Mouse (Mus musculus): Measurements from ENCODE around the gene Hkdc1. TPM values are rescaled to one million over a fixed set of nuclear protein-coding genes. Genes with fewer than 3 reads are reported as not detected.

Gene Hkdc1
- polyA plus RNA-seq, 1 experiment from 2014 or later, result not detected

DNA sequence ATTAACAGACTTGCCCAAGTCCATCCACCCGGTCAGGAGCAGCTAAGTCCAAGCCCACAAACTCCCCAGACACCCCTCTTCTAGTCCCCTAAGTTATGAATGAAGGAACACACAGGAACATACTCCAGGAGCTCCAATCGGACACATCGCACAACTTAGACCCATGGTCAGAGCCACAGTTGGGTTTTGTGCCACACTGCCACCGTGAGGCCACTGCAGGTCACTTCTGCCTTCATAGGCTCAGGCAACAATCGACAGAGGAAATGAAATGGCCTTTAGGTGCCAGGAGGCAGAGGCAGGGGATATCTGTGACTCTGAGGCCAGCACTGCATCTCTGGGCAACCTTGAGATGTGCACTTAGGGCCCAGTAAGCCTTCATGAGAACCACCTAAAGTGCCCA is 11.3 kb downstream of the Hkdc1 start:
- Histone ChIP-seq H3K27me3 (ENCODE audit: control insufficient read depth, insufficient read depth, low read length) (no peaks in the 10 kb centered on the region), H3K4me3 (ENCODE audit: low read depth, low read length) (no peak overlapping the region), H3K9me3 (ENCODE audit: control insufficient read depth, low read length) (no peaks in the 10 kb centered on the region), H3K9ac (ENCODE audit: low read length) (no peak overlapping the region), H3K4me1 (ENCODE audit: control insufficient read depth, insufficient read depth, low read length) (no peaks in the 10 kb centered on the region), H3K36me3 (ENCODE audit: control insufficient read depth, insufficient read depth, low read length) (no peaks in the 10 kb centered on the region), H3K27ac (ENCODE audit: low read depth, low read length) (no peak overlapping the region), H3K4me2 (ENCODE audit: low read depth) (no peak overlapping the region)
- 14% methylated on average over 5 of the region's 5 CpGs for WGBS
- ATAC-seq (ENCODE audit: insufficient read depth, low FRiP score, low TSS enrichment), result no peak
- peak; percentile 72 for DNase-seq (ENCODE audit: low spot score)

DNA sequence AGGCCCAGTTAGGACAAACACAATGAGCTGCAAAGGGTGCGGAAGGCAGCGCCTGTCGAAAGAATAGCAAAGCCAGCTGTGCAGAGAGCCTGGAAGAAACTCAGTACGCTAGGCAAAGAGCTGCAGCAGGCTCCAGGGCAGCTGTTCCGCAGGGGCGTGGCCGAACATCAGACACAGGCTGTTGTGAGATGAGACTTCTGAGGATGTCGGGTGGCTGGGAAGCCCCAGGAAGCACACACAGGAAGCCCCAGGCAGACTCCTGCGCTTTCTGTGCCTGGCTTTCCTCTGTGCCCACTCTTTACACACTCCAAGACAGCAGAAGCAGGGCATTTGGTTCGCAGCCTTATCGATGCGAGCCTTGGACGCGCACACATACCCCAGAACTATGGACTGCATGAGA is 17.4 kb downstream of the Hkdc1 start:
- DNase-seq (ENCODE audit: low spot score) (peak; percentile 38), ATAC-seq (ENCODE audit: insufficient read depth, low FRiP score, low TSS enrichment) (no peak)
- 39% methylated on average over 14 of the region's 14 CpGs for WGBS
- Histone ChIP-seq H3K27me3 (ENCODE audit: control insufficient read depth, insufficient read depth, low read length) (no peaks in the 10 kb centered on the region), H3K4me1 (ENCODE audit: control insufficient read depth, insufficient read depth, low read length) (no peaks in the 10 kb centered on the region), H3K27ac (ENCODE audit: low read depth, low read length) (no peak overlapping the region), H3K9me3 (ENCODE audit: control insufficient read depth, low read length) (no peaks in the 10 kb centered on the region), H3K36me3 (ENCODE audit: control insufficient read depth, insufficient read depth, low read length) (no peaks in the 10 kb centered on the region), H3K4me2 (ENCODE audit: low read depth) (peak overlapping the region; percentile 13), H3K9ac (ENCODE audit: low read length) (no peak overlapping the region), H3K4me3 (ENCODE audit: low read depth, low read length) (no peak overlapping the region)

DNA sequence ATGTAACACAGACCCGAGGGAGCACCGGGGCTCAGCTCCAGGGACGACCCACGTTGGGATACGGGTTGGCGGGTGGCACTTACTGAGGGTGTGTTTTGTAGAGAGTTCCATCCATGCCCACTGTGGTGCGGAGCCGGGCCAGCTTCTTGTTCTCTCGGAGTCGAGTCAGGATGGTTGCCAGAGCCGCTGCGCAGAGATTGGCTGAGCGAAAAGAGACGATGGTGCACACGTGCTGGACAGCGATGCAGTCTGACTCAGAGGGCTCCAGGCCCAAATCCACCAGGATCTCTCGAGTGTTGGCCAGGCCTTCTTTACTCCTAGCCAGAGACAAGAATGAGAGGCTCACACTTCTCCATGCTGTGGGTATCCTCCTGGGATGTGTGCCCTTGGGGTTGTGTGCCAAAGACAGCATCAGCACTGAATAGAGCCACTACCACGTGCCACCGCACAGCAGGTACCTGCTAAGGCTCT is 20.6 kb downstream of the Hkdc1 start:
- H3K4me3 ChIP-seq (ENCODE audit: low read depth, low read length), result no peak overlapping the region
- H3K4me2 ChIP-seq (ENCODE audit: low read depth), result no peak overlapping the region
- 82% methylated on average over 19 of the region's 19 CpGs for WGBS
- H3K9me3 ChIP-seq (ENCODE audit: control insufficient read depth, low read length), result no peaks in the 10 kb centered on the region
- DNase-seq (ENCODE audit: low spot score), result no peak
- no peaks in the 10 kb centered on the region for H3K27me3 ChIP-seq (ENCODE audit: control insufficient read depth, insufficient read depth, low read length)
- no peak overlapping the region for H3K9ac ChIP-seq (ENCODE audit: low read length)
- H3K27ac ChIP-seq (ENCODE audit: low read depth, low read length), result no peak overlapping the region
- no peaks in the 10 kb centered on the region for H3K4me1 ChIP-seq (ENCODE audit: control insufficient read depth, insufficient read depth, low read length)
- ATAC-seq (ENCODE audit: insufficient read depth, low FRiP score, low TSS enrichment), result no peak
- H3K36me3 ChIP-seq (ENCODE audit: control insufficient read depth, insufficient read depth, low read length), result no peaks in the 10 kb centered on the region

DNA sequence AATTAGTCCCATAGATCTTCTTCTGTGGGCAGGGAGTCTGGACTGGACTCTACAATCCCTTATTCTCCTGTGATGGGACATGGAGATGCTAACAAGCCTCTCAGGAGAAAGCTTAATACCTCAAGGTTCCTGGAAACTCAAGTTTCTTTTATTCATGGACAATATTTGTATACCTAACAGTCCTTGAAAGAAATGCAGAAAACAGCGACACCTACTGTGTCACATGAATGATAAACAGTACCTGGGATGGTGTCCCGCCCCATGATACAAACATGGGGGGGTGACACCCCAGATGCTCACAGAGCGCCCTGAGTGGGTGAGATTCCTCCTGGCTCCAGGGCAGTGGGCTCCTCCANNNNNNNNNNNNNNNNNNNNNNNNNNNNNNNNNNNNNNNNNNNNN is 39.3 kb downstream of the Hkdc1 start:
- ATAC-seq (ENCODE audit: insufficient read depth, low FRiP score, low TSS enrichment) (no peak), DNase-seq (ENCODE audit: low spot score) (no peak)
- Histone ChIP-seq H3K9me3 (ENCODE audit: control insufficient read depth, low read length) (no peaks in the 10 kb centered on the region), H3K4me3 (ENCODE audit: low read depth, low read length) (no peak overlapping the region), H3K36me3 (ENCODE audit: control insufficient read depth, insufficient read depth, low read length) (no peaks in the 10 kb centered on the region), H3K27me3 (ENCODE audit: control insufficient read depth, insufficient read depth, low read length) (no peaks in the 10 kb centered on the region), H3K27ac (ENCODE audit: low read depth, low read length) (no peak overlapping the region), H3K9ac (ENCODE audit: low read length) (no peak overlapping the region), H3K4me1 (ENCODE audit: control insufficient read depth, insufficient read depth, low read length) (no peaks in the 10 kb centered on the region), H3K4me2 (ENCODE audit: low read depth) (no peak overlapping the region)
- 83% methylated on average over 3 of the region's 3 CpGs for WGBS

DNA sequence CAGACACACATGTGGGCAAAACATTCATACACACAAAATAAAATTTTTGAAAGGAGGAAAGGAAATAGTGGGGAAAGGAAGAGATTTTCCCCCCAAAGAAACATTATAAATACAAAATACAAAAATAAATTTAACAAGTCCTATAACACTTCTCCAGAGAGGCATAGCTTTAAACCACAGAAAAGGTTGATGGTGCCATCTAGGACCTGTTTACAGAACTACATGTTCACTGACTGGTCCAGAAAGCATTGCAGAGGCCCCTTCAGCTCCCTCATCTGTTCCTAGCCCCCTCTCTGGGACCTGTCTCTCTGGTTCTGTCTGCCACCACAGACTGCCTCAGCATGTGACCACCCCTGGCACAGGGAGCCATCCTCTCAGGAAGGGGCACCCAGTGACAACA is 41.4 kb downstream of the Hkdc1 start:
- no peak overlapping the region for H3K27ac ChIP-seq (ENCODE audit: low read depth, low read length)
- H3K9ac ChIP-seq (ENCODE audit: low read length), result no peak overlapping the region
- H3K4me2 ChIP-seq (ENCODE audit: low read depth), result no peak overlapping the region
- no peaks in the 10 kb centered on the region for H3K27me3 ChIP-seq (ENCODE audit: control insufficient read depth, insufficient read depth, low read length)
- H3K36me3 ChIP-seq (ENCODE audit: control insufficient read depth, insufficient read depth, low read length), result no peaks in the 10 kb centered on the region
- H3K9me3 ChIP-seq (ENCODE audit: control insufficient read depth, low read length), result no peaks in the 10 kb centered on the region
- H3K4me3 ChIP-seq (ENCODE audit: low read depth, low read length), result no peak overlapping the region
- H3K4me1 ChIP-seq (ENCODE audit: control insufficient read depth, insufficient read depth, low read length), result no peaks in the 10 kb centered on the region
- no peak for ATAC-seq (ENCODE audit: insufficient read depth, low FRiP score, low TSS enrichment)
- no peak for DNase-seq (ENCODE audit: low spot score)

DNA sequence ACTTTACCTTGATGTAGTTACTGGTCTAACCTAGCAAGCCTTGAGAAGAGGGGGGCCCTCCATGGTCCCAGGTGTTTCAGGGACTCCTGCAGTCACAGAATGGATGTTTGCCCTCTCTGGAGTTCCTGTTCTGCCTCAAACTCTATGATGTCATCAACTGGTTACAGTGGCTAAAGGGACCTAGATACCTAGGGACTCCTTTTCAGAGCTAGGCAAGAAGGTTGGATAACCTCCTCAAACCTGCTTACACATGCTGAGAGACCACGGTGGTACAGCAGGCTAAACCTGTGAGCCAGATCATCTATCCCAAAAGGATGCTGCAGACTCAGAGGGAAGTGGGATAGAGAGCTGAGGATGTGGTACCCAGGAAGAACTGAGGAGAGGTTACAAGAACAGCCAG is 42.5 kb downstream of the Hkdc1 start, which contains the start of gene Hk1:
TSS of gene Hk1 (minus strand) at position 101 of the 400 bp plus-strand sequence.
- ATAC-seq (ENCODE audit: insufficient read depth, low FRiP score, low TSS enrichment) (no peak), DNase-seq (ENCODE audit: low spot score) (no peak)
- H3K27ac ChIP-seq (ENCODE audit: low read depth, low read length), result no peak within 1 kb of the TSS
- no peaks in the 10 kb centered on the region for H3K4me1 ChIP-seq (ENCODE audit: control insufficient read depth, insufficient read depth, low read length)
- H3K4me3 ChIP-seq (ENCODE audit: low read depth, low read length), result no peak within 1 kb of the TSS
- H3K9me3 ChIP-seq (ENCODE audit: control insufficient read depth, low read length), result no peaks in the 10 kb centered on the region
- H3K36me3 ChIP-seq (ENCODE audit: control insufficient read depth, insufficient read depth, low read length), result no peaks in the 10 kb centered on the region
- no peak within 1 kb of the TSS for H3K9ac ChIP-seq (ENCODE audit: low read length)
- WGBS, result 86% methylated on average over 1 of the region's 1 CpGs
- no peaks in the 10 kb centered on the region for H3K27me3 ChIP-seq (ENCODE audit: control insufficient read depth, insufficient read depth, low read length)
- no peak within 1 kb of the TSS for H3K4me2 ChIP-seq (ENCODE audit: low read depth)

DNA sequence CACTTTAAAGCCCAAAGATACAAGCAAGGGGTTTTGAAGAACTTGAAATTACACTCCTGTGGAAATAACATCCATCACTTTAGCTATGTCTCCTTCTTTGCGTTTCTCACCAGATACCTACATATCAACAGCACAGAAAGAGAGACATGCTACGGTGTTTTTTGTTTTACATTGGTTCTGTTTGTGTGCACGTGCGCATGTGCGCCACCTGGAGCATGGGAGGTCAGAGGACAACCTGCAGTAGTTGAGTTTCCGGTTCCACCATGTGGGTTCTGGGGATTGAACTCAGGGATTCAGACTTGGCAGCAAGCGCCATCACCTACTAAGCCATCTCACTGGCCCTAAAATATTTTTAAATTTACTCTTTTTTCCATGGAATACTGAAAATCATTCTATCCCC is 63.5 kb downstream of the Hkdc1 start:
- no peaks in the 10 kb centered on the region for H3K9me3 ChIP-seq (ENCODE audit: control insufficient read depth, low read length)
- 87% methylated on average over 7 of the region's 7 CpGs for WGBS
- no peaks in the 10 kb centered on the region for H3K27me3 ChIP-seq (ENCODE audit: control insufficient read depth, insufficient read depth, low read length)
- H3K4me2 ChIP-seq (ENCODE audit: low read depth), result no peak overlapping the region
- H3K4me1 ChIP-seq (ENCODE audit: control insufficient read depth, insufficient read depth, low read length), result no peaks in the 10 kb centered on the region
- no peaks in the 10 kb centered on the region for H3K36me3 ChIP-seq (ENCODE audit: control insufficient read depth, insufficient read depth, low read length)
- no peak for ATAC-seq (ENCODE audit: insufficient read depth, low FRiP score, low TSS enrichment)
- no peak overlapping the region for H3K27ac ChIP-seq (ENCODE audit: low read depth, low read length)
- no peak for DNase-seq (ENCODE audit: low spot score)
- no peak overlapping the region for H3K9ac ChIP-seq (ENCODE audit: low read length)
- H3K4me3 ChIP-seq (ENCODE audit: low read depth, low read length), result no peak overlapping the region

DNA sequence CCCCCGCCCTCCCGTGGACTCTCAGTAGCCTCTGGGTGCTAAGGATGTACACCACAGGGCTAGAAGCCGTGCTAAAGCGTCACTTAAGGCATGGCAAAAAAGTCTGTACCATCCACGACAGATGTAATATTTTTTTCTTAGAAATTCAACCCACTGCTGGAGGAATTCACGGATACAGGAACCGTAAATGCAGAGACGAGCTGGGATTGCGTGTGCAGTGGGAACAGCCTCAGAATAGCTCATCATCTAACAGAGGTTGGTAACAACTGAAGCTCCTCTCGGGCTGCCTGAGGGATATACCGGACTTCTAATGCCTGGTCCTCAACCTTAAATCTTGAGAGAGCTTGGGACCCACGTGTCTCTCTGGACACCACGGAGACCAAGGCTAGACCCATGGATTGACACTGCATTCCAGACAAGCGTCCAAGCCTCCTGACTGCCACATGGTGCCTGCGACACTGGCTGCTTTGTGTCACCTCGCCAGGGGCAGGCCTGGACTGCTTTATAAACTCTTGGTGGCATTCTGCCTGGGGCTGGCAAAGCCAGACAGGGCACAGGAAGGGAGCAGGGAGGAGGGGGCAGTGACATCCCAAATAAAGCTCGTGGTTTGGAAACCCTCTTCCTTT is 66.1 kb downstream of the Hkdc1 start:
- no peak overlapping the region for H3K4me2 ChIP-seq (ENCODE audit: low read depth)
- no peak overlapping the region for H3K27ac ChIP-seq (ENCODE audit: low read depth, low read length)
- H3K4me1 ChIP-seq (ENCODE audit: control insufficient read depth, insufficient read depth, low read length), result no peaks in the 10 kb centered on the region
- H3K9me3 ChIP-seq (ENCODE audit: control insufficient read depth, low read length), result no peaks in the 10 kb centered on the region
- H3K36me3 ChIP-seq (ENCODE audit: control insufficient read depth, insufficient read depth, low read length), result no peaks in the 10 kb centered on the region
- ATAC-seq (ENCODE audit: insufficient read depth, low FRiP score, low TSS enrichment) (no peak), DNase-seq (ENCODE audit: low spot score) (no peak)
- no peaks in the 10 kb centered on the region for H3K27me3 ChIP-seq (ENCODE audit: control insufficient read depth, insufficient read depth, low read length)
- peak overlapping the region; percentile 29 for H3K9ac ChIP-seq (ENCODE audit: low read length)
- WGBS, result 77% methylated on average over 17 of the region's 17 CpGs
- no peak overlapping the region for H3K4me3 ChIP-seq (ENCODE audit: low read depth, low read length)

DNA sequence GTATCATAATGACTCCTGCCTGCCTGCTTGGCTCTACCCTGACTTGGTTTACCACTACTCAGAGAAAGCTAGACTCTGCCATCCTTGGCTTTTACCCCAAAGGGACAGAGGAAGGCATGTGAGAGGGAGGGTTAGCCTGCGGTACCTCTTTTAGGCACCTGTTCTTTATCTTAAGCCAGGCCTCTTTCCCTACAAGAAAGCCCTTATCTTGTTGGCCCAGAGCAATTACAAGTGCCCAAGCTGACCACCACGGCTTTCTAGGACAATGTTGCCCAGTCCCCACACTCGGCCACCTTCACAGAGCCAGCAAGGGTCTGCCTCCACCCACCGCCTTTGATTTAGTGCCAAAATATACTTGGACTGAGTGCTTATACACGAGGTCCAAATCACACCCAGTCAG is 77.1 kb downstream of the Hkdc1 start:
- ATAC-seq (ENCODE audit: insufficient read depth, low FRiP score, low TSS enrichment) (no peak), DNase-seq (ENCODE audit: low spot score) (no peak)
- Histone ChIP-seq H3K4me2 (ENCODE audit: low read depth) (no peak overlapping the region), H3K36me3 (ENCODE audit: control insufficient read depth, insufficient read depth, low read length) (no peaks in the 10 kb centered on the region), H3K9me3 (ENCODE audit: control insufficient read depth, low read length) (no peaks in the 10 kb centered on the region), H3K9ac (ENCODE audit: low read length) (no peak overlapping the region), H3K27me3 (ENCODE audit: control insufficient read depth, insufficient read depth, low read length) (no peaks in the 10 kb centered on the region), H3K4me3 (ENCODE audit: low read depth, low read length) (no peak overlapping the region), H3K4me1 (ENCODE audit: control insufficient read depth, insufficient read depth, low read length) (no peaks in the 10 kb centered on the region), H3K27ac (ENCODE audit: low read depth, low read length) (no peak overlapping the region)
- 80% methylated on average over 5 of the region's 5 CpGs for WGBS

Measured in neural tube, embryonic 11.5 days (tissue).